Mouse (Mus musculus) limb, embryonic 14.5 days (tissue): Measurements from ENCODE around the gene Tat. TPM values are rescaled to one million over a fixed set of nuclear protein-coding genes. Genes with fewer than 3 reads are reported as not detected.
"Not testable (repeated sequence)": the region's sequence is repeated elsewhere in the genome, so short reads cannot be mapped to it uniquely, and the experiment has no call there.

Experiments used
- ATAC-seq: fragments of 200-750 bp; cut with Nextera tagmentation; 2 replicates; pipeline ENCODE4 v1.8.0; 2017; ENCODE audit warnings: low read depth, moderate number of reproducible peaks, moderate TSS enrichment; ENCODE audit not compliant: low FRiP score
- DNase-seq: peaks from one replicate; pipeline ENCODE4 v3.0.0-alpha.2; 2015; ENCODE audit warnings: low spot score
- H3K27ac ChIP-seq: fragments of 300-500 bp; sonication (generic); replicated peaks from 2 replicates; pipeline ENCODE4 v1.5.1; 2014; ENCODE audit warnings: low read depth, mild to moderate bottlenecking, low read length, moderate library complexity, mixed read lengths
- H3K27me3 ChIP-seq: fragments of 300-500 bp; sonication (generic); 2 replicates; pipeline ENCODE4 v1.6.1; 2014; ENCODE audit warnings: low read length, mixed read lengths; ENCODE audit not compliant: control insufficient read depth, insufficient read depth
- H3K36me3 ChIP-seq: fragments of 300-500 bp; sonication (generic); 2 replicates; pipeline ENCODE4 v1.6.1; 2014; ENCODE audit warnings: mild to moderate bottlenecking, low read length, moderate library complexity, mixed read lengths; ENCODE audit not compliant: control insufficient read depth, insufficient read depth
- H3K4me1 ChIP-seq: fragments of 300-500 bp; sonication (generic); 2 replicates; pipeline ENCODE4 v1.6.1; 2014; ENCODE audit warnings: antibody characterized with exemption, low read length, mixed read lengths; ENCODE audit not compliant: control insufficient read depth, insufficient read depth
- H3K4me2 ChIP-seq: fragments of 300-500 bp; sonication (generic); replicated peaks from 2 replicates; pipeline ENCODE4 v1.6.1; 2014; ENCODE audit warnings: low read depth, mild to moderate bottlenecking, low read length, moderate library complexity; ENCODE audit not compliant: severe bottlenecking
- H3K4me3 ChIP-seq: fragments of 300-500 bp; sonication (generic); replicated peaks from 2 replicates; pipeline ENCODE4 v1.5.1; 2014; ENCODE audit warnings: low read length
- H3K9ac ChIP-seq: fragments of 300-500 bp; sonication (generic); 2 replicates; pipeline ENCODE4 v1.6.1; 2014; ENCODE audit warnings: mild to moderate bottlenecking, low read depth, low read length, moderate library complexity; ENCODE audit not compliant: severe bottlenecking
- H3K9me3 ChIP-seq: fragments of 300-500 bp; sonication (generic); 2 replicates; pipeline ENCODE4 v1.6.1; 2016; ENCODE audit warnings: low read length; ENCODE audit not compliant: control insufficient read depth
- POLR2A ChIP-seq: fragments of 200-500 bp; IDR thresholded peaks from 2 replicates; pipeline ENCODE4 v1.8.0; 2012; ENCODE audit warnings: inconsistent platforms, mild to moderate bottlenecking, moderate library complexity, borderline replicate concordance; ENCODE audit not compliant: insufficient read depth, insufficient read length; ENCODE audit errors: extremely low read depth
- WGBS: fragments of 180-500 bp; shearing (Covaris S2); extraction: QIAGEN DNeasy Blood & Tissue Kit; methylation state at CpG from one replicate; pipeline ENCODE4 v1.1.7; 2014; 5-methylcytosine and 5-hydroxymethylcytosine counted together
- polyA plus RNA-seq, 2 experiments: library from polyadenylated mRNA; depleted of rRNA in 1 of 2; stranded (reverse) in 1 of 2; unstranded in 1 of 2; fragments of >200 nt; fragmentation: Nextera tagmentation in 1 of 2; extraction: Ambion mirVana in 1 of 2; gene quantifications; 2 replicates each; pipeline versions ENCODE4 v1.2.1 to v1.2.3; 2012 to 2014

The Tat gene
- polyA plus RNA-seq, 2 experiments = 0.09 TPM; not detected in 1

DNA sequence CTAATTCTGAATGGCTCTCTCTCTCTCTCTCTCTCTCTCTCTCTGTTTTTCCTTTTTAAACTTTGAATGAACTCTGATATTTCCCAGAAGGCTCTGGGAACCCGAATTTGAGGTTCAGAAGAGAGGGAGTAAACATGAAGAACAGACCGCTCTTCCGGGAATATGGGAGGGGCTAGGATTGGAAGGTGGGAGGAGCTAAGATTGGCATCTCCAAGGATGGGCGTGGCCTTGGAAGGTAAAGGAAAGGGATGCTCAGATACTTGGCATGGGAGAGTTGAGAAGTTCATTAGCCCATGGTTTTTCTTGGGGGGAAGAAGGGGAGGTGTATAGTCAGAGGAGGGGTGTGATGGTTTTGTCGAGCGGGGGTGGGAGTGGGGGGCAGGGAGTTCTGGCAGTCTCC lies 31.8 kb downstream of the Tat start:
- no peak overlapping the region for H3K4me2 ChIP-seq
- WGBS = 59% methylated on average over 6 of the region's 6 CpGs
- H3K9me3 ChIP-seq = no peaks in the 10 kb centered on the region
- no peak overlapping the region for H3K9ac ChIP-seq
- TF ChIP-seq POLR2A = no peak
- DNase-seq = no peak
- no peak overlapping the region for H3K4me3 ChIP-seq
- no peak for ATAC-seq
- no peaks in the 10 kb centered on the region for H3K36me3 ChIP-seq
- no peak overlapping the region for H3K27ac ChIP-seq
- H3K4me1 ChIP-seq = no peaks in the 10 kb centered on the region
- no peaks in the 10 kb centered on the region for H3K27me3 ChIP-seq

DNA sequence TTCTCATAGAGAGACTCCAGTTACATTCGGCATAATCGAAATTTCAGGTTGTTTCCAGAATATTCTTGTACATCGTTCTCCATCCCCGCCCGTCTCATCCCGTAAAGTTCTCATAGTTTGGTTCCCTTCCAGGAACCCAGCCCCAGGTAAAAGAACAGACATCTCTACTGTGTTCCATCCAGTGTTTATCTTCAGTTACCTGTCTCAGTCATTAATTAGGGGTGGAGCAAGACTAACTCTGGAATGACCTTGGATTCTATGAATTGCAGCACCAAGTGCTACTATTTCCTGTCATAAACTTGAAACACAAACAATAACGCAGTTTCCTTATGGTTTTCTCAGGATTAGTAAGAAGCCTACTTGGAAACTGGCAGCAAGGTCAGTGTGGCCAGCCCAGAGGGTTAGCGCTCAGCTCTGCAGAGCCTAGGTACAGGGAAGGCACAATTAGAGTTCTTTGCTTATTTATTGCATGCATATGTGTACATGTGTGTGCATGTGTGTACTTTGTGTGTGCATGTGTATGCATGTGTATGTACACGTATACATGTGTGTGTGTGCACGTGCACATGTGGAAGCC lies 32.6 kb downstream of the Tat start:
- ATAC-seq = no peak
- WGBS = 86% methylated on average over 10 of the region's 10 CpGs

DNA sequence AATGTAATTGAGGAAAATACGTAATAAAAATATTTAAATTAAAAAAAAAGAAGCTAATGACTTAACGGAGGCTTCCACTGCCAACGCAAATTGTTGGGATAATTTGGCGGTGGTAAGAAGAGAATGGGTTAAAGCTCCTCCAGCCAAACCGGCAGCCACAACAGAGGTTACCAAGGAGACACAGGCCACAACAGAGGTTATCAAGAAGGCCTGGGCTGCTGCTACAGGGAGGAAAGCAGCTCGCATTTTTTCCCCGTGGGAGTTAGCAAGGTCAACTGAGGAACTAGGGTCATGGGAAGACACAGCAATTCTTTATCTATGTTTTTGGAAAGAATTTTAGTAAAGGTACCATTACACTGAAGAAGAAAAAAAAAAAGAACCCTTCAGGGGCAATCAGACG lies 43.5 kb downstream of the Tat start:
- H3K4me2 ChIP-seq, H3K9me3 ChIP-seq, H3K27me3 ChIP-seq, H3K27ac ChIP-seq, H3K4me1 ChIP-seq, H3K36me3 ChIP-seq, DNase-seq, H3K4me3 ChIP-seq, ATAC-seq, H3K9ac ChIP-seq: not testable (repeated sequence)
- WGBS = 38% methylated on average over 8 of the region's 8 CpGs

More for the DNA sequence above, 32.6 kb downstream of the Tat start:
- Histone ChIP-seq H3K4me1 (no peaks in the 10 kb centered on the region), H3K36me3 (no peaks in the 10 kb centered on the region), H3K9ac (no peak overlapping the region), H3K4me2 (no peak overlapping the region), H3K4me3 (no peak overlapping the region), H3K27ac (no peak overlapping the region), H3K9me3 (no peaks in the 10 kb centered on the region), H3K27me3 (no peaks in the 10 kb centered on the region)
- TF ChIP-seq POLR2A = no peak
- DNase-seq = no peak

DNA sequence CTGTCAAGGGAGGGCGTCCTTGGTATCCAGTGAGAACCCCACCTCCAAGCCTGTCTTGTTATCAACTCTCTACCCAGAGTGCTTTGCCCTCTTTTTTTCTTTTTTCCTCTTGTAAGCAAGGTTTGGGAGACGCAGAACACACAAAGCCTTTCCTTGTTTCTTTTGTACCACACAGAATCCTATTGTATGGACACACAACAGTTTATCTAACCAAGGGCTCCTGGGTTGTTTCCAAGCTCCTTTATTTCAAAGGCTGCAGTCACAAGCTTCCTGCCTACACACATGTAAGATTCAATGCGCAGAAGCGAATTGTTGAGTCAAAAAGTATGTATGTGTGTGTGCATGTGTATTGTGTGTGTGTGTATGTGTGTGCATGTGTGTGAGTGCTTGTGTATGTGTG lies 44.1 kb downstream of the Tat start:
- no peaks in the 10 kb centered on the region for H3K36me3 ChIP-seq
- H3K9ac ChIP-seq = no peak overlapping the region
- H3K4me2 ChIP-seq = no peak overlapping the region
- no peaks in the 10 kb centered on the region for H3K9me3 ChIP-seq
- no peak overlapping the region for H3K4me3 ChIP-seq
- no peaks in the 10 kb centered on the region for H3K27me3 ChIP-seq
- 77% methylated on average over 4 of the region's 4 CpGs for WGBS
- H3K27ac ChIP-seq = no peak overlapping the region
- H3K4me1 ChIP-seq = no peaks in the 10 kb centered on the region
- no peak for DNase-seq
- TF ChIP-seq POLR2A = no peak
- ATAC-seq = no peak

DNA sequence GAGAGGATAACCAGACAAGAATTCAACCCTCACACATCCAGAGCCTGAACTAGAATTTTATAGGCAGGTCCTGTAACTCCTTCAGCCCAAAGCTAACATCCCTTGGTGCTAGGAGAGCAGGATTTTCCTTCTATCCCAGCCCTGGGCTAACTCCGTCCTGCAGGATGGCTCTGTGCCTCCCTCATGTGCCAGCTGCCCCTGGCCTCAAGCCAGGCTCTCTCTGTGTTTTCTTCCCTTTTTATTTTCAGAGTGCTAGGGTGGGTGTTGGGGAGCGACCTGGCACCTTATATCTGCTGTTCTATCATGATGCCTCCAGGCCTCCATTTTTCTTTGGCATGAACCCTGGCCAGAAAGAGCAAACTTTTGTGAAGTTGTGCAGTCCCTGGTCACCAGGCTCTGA lies 45.9 kb downstream of the Tat start:
- Histone ChIP-seq H3K27ac (no peak overlapping the region), H3K9me3 (no peaks in the 10 kb centered on the region), H3K9ac (no peak overlapping the region), H3K4me3 (no peak overlapping the region), H3K36me3 (no peaks in the 10 kb centered on the region), H3K4me2 (no peak overlapping the region), H3K4me1 (no peaks in the 10 kb centered on the region), H3K27me3 (no peaks in the 10 kb centered on the region)
- DNase-seq = no peak
- TF ChIP-seq POLR2A = no peak
- ATAC-seq = no peak
- 74% methylated on average over 2 of the region's 2 CpGs for WGBS

DNA sequence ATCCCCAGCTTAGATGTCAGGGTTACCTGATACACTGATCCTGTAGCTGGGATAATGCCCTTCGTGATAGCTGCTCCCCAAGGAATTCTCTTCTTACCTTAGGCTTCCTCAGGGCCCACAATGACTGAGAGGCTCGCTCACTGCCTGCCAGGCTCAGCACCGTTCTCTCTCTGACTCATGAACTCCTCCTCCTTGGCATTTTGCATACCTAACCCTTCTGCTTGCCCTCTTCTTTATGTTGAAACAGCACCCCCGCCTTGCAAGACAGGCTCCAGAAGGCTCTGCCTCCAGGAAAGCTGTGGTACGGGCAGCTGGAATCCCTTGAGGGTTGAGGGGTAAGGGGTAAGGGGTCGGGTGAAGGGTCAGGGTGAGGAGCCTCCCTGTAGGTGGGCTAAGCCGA lies 49.0 kb downstream of the Tat start:
- DNase-seq (no peak), ATAC-seq (no peak)
- H3K9ac ChIP-seq = no peak overlapping the region
- H3K36me3 ChIP-seq = no peaks in the 10 kb centered on the region
- H3K4me3 ChIP-seq = no peak overlapping the region
- no peaks in the 10 kb centered on the region for H3K27me3 ChIP-seq
- 33% methylated on average over 7 of the region's 7 CpGs for WGBS
- H3K4me1 ChIP-seq = no peaks in the 10 kb centered on the region
- H3K27ac ChIP-seq = no peak overlapping the region
- no peaks in the 10 kb centered on the region for H3K9me3 ChIP-seq
- TF ChIP-seq POLR2A = no peak
- no peak overlapping the region for H3K4me2 ChIP-seq
